Mouse (Mus musculus) forebrain, embryonic 14.5 days (tissue): ENCODE measurements at regions not wholly inside any gene's neighbourhood (a gene's known extent, or its start where the extent isn't known, plus 50 kb on each side); places are given as distances from the start of the nearest gene placed in this dataset.

Source experiments
- ATAC-seq: fragments of 200-750 bp; cut with Nextera tagmentation; 2 replicates; pipeline ENCODE4 v1.8.0; 2017; ENCODE audit warnings: mild to moderate bottlenecking, moderate library complexity
- DNase-seq: peaks from one replicate; pipeline ENCODE4 v3.0.0-alpha.2; 2015; ENCODE audit warnings: low spot score
- H3K27ac ChIP-seq: fragments of 300-500 bp; sonication (generic); 2 replicates; pipeline ENCODE4 v1.5.1; 2014; ENCODE audit warnings: low read depth, mild to moderate bottlenecking, control low read depth, low read length, moderate library complexity
- H3K27me3 ChIP-seq: fragments of 300-500 bp; sonication (generic); replicated peaks from 2 replicates; pipeline ENCODE4 v1.6.1; 2014; ENCODE audit warnings: low read length, control low read depth, mixed read lengths; ENCODE audit not compliant: control insufficient read depth, insufficient read depth
- H3K36me3 ChIP-seq: fragments of 300-500 bp; sonication (generic); 2 replicates; pipeline ENCODE4 v1.6.1; 2014; ENCODE audit warnings: low read length, control low read depth; ENCODE audit not compliant: control insufficient read depth, insufficient read depth
- H3K4me1 ChIP-seq: fragments of 300-500 bp; sonication (generic); 2 replicates; pipeline ENCODE4 v1.6.1; 2014; ENCODE audit warnings: antibody characterized with exemption, low read length, control low read depth; ENCODE audit not compliant: control insufficient read depth, insufficient read depth
- H3K4me2 ChIP-seq: fragments of 300-500 bp; sonication (generic); 2 replicates; pipeline ENCODE4 v1.6.1; 2014; ENCODE audit warnings: mild to moderate bottlenecking, control low read depth, low read length
- H3K4me3 ChIP-seq: fragments of 300-500 bp; sonication (generic); 2 replicates; pipeline ENCODE4 v1.5.1; 2014; ENCODE audit warnings: low read depth, low read length, control low read depth
- H3K9ac ChIP-seq: fragments of 300-500 bp; sonication (generic); 2 replicates; pipeline ENCODE4 v1.6.1; 2014; ENCODE audit warnings: mild to moderate bottlenecking, low read length, control low read depth, moderate library complexity
- H3K9me3 ChIP-seq: fragments of 300-500 bp; sonication (generic); replicated peaks from 2 replicates; pipeline ENCODE4 v1.6.1; 2016; ENCODE audit warnings: low read length, control low read depth, mixed read lengths; ENCODE audit not compliant: control insufficient read depth
- WGBS: fragments of 180-500 bp; shearing (Covaris S2); extraction: QIAGEN DNeasy Blood & Tissue Kit; methylation state at CpG from one replicate; pipeline ENCODE4 v1.1.7; 2014; 5-methylcytosine and 5-hydroxymethylcytosine counted together

DNA sequence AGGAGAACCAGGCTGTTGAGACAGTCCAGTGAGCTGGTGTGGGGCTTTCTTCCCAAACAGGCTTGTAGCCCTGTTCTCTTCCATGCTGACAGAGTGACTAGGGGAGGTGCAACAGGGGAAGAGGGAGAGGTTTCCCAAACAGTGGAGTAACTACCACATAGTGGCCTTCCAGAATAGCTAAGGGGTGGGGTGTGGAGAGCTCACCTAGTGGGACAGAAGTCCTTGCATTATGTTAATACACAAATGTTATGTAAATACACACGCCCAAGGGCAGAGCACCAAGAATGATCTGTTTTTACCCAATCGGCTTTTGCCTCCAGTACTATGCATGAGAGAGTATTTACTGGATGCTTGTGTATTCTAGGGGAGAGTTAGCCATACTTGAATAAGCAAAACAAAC, 226.6 kb upstream of the Hs6st1 start:
- Histone ChIP-seq H3K4me3 (no peak overlapping the region), H3K9me3 (no peaks in the 10 kb centered on the region), H3K27me3 (no peaks in the 10 kb centered on the region), H3K27ac (no peak overlapping the region), H3K36me3 (no peaks in the 10 kb centered on the region), H3K9ac (no peak overlapping the region), H3K4me1 (no peaks in the 10 kb centered on the region), H3K4me2 (no peak overlapping the region)
- WGBS, result 84% methylated on average over 2 of the region's 2 CpGs
- DNase-seq (no peak), ATAC-seq (no peak)

DNA sequence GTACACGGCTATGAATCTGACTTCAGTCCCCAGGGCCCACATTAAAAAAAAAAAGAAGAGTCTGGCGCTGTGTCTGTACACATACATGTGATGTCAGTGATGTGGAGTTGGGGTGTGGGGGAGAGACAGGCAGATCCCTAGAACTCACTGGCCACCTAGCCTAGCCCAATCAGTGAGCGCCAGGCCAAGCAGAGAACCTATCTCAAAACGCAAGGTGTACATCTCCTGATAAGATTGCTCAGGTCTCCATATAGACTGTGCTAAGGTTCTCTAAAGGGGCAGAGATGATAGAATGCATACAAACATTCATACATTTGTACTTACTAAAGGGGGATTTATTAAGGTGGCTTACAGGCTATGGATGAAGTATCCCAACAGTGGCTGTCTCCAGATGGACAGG, 225.5 kb upstream of the Hs6st1 start:
- Histone ChIP-seq H3K27ac (no peak overlapping the region), H3K4me3 (no peak overlapping the region), H3K4me1 (no peaks in the 10 kb centered on the region), H3K36me3 (no peaks in the 10 kb centered on the region), H3K9ac (no peak overlapping the region), H3K27me3 (no peaks in the 10 kb centered on the region), H3K4me2 (no peak overlapping the region), H3K9me3 (no peaks in the 10 kb centered on the region)
- 94% methylated on average over 4 of the region's 4 CpGs for WGBS
- ATAC-seq (no peak), DNase-seq (no peak)

DNA sequence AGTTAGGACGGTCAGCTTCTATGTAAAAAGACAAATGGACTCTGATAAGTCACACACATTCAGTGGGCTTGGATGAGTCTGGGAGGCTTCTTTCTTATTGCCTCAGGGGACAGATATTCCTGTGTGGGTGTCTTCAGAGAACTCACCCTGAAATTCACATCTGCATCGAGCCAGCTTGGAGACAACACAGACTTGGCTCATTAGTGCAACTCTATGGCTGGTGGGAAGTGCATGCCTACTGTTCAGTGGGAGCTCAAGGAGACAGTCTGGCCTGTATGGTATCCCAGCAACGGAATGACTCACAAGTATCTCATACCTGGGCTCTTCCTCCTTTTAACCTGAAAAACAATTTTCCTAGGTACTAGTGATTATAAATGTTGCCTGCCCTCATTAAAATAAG, 224.6 kb upstream of the Hs6st1 start:
- Histone ChIP-seq H3K9ac (no peak overlapping the region), H3K4me1 (no peaks in the 10 kb centered on the region), H3K9me3 (no peaks in the 10 kb centered on the region), H3K27me3 (no peaks in the 10 kb centered on the region), H3K4me3 (no peak overlapping the region), H3K4me2 (no peak overlapping the region), H3K36me3 (no peaks in the 10 kb centered on the region), H3K27ac (no peak overlapping the region)
- no peak for ATAC-seq
- DNase-seq, result no peak
- WGBS, result 90% methylated on average over 3 of the region's 3 CpGs

DNA sequence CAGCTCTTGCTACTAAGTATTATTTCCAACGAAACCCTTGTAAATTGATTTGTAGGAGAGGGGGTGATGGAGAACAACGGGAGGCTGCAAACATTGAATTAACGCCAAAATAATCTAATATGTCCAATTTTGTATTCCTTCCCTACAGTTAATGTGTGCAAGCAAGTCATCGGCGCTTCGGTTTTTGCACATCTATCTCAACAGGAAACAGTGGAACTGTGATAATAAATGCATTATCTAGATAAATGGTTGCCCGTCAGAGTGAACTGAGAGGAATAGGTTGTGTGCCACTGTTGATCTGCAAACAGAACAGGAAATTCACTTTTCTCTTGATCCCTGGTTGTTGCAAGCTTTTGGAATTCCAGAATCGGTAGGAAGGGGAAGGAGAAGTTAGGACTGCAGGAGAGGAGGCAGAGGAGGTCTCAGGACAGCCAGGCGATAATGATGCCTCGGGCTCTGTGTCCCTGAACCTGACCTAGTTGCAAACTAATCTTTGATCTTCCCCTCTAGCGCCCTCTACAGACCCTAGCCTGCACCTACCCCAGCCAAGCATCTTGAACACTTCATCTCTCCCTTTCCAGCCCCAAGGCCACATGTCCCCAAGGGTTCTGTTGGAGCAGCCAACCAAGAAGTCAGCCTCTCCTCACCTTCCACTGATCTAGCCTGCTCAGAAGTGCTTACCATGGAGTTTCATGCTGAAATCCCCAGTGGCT, 221.8 kb upstream of the Hs6st1 start:
- Histone ChIP-seq H3K4me2 (no peak overlapping the region), H3K9ac (no peak overlapping the region), H3K27me3 (no peaks in the 10 kb centered on the region), H3K4me1 (no peaks in the 10 kb centered on the region), H3K4me3 (no peak overlapping the region), H3K9me3 (no peaks in the 10 kb centered on the region), H3K36me3 (no peaks in the 10 kb centered on the region), H3K27ac (no peak overlapping the region)
- 74% methylated on average over 11 of the region's 11 CpGs for WGBS
- ATAC-seq (no peak), DNase-seq (no peak)

DNA sequence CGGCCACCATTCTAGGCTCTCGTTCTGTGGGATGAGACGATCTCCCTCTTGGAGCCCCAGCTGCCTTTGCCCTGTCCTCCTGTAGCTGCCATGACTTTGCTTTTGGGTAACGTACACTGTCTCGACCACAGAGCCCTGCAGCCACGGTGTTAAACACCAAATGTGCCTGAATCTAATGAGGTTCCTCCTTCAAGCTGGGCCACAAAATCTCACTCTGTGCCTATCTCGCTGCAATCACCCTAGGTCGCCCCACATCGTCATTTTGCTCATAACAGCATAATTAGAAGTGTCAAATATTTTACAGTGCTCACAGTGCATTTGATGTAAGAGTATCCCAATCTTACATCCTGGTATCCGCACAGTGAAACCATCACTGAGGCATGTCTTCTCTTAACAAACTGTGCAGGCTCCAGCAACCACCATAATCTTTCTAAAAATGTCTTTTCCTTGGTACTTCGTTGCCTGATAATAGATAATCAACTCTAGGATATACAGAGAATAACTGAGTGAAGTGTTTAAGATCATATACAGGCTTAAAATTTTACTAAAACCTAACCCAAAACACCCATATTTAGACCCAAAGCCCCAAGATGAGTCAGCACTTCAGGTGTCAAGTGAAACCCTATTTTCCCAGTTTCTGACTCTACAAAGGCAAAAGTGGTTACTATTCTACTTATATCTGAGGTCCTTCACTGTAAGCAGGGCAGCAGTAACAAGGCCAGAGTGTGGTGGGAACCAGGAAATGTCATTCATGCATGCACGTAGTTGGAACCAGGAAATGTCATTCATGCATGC, 219.8 kb upstream of the Hs6st1 start:
- H3K27ac ChIP-seq, result no peak overlapping the region
- H3K4me1 ChIP-seq, result no peaks in the 10 kb centered on the region
- H3K4me2 ChIP-seq, result no peak overlapping the region
- 89% methylated on average over 12 of the region's 12 CpGs for WGBS
- ATAC-seq (no peak), DNase-seq (no peak)
- H3K9ac ChIP-seq, result no peak overlapping the region
- H3K27me3 ChIP-seq, result no peaks in the 10 kb centered on the region
- H3K36me3 ChIP-seq, result no peaks in the 10 kb centered on the region
- H3K9me3 ChIP-seq, result no peaks in the 10 kb centered on the region
- H3K4me3 ChIP-seq, result no peak overlapping the region

DNA sequence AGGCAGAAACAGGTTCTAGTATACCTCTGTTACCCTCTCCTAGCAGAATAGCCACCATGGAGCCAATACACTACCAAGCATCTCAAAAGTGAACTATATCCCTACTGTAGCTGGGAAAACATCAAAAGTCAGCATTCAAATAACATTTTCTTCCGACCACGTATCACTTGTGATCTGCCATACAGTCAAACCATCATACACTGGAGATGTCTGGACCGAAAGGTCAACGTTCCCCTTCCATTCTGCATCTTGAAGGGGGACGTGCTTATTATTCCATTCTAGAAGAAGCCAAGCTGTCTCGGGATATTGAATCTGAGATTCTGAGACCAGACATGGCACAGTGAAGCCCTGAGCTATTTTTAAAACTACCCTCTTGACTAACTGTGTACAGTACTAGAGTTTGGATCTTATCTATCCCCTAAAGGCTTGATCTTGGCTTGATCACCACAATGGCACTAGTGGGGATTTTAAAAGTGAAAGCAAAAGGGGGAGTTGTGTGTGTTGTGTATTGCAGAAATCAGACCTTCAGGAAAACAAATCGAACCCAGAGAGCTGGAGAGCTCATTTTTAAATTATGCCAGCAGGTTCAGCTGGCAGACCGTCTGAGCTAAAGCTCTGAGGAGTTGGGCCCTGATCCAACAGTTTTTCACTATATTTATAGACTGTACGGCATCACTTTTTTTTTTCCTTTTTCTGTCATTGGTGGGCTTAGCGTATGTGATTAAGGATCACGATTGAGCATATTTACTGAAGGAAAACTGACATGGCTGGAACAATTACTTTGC, 218.6 kb upstream of the Hs6st1 start:
- H3K9ac ChIP-seq, result no peak overlapping the region
- ATAC-seq (peak; percentile 81; the same call in 1 of the 2 replicates), DNase-seq (peak; percentile 84)
- H3K4me2 ChIP-seq, result no peak overlapping the region
- H3K4me3 ChIP-seq, result no peak overlapping the region
- WGBS, result 75% methylated on average over 11 of the region's 11 CpGs
- H3K27ac ChIP-seq, result 0 out of 2 replicates have a peak overlapping the region, but pooled peaks have one; percentile 14
- no peaks in the 10 kb centered on the region for H3K9me3 ChIP-seq
- no peaks in the 10 kb centered on the region for H3K27me3 ChIP-seq
- no peaks in the 10 kb centered on the region for H3K4me1 ChIP-seq
- no peaks in the 10 kb centered on the region for H3K36me3 ChIP-seq

DNA sequence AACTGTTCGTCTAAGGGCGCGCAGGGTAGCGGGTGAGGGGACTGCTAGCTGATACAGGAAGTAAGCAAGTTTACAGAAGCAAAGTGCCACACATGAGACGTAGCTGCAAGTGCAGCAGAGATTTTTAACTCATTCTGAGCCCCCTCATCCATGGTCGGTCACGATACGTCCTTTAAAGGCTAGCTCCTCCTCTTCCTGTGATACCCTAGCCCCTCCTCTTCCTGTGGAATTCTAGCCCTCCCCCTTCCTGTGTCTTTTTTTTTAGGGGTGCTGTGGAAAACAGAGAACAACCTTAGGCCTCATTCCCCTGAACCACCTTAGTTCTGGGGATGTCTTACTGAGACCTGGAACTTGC, 218.0 kb upstream of the Hs6st1 start:
- 86% methylated on average over 8 of the region's 8 CpGs for WGBS
- DNase-seq, result no peak
- Histone ChIP-seq H3K27ac (0 out of 2 replicates have a peak overlapping the region, but pooled peaks have one; percentile 14), H3K9ac (no peak overlapping the region), H3K9me3 (no peaks in the 10 kb centered on the region), H3K36me3 (no peaks in the 10 kb centered on the region), H3K4me3 (no peak overlapping the region), H3K27me3 (no peaks in the 10 kb centered on the region), H3K4me2 (no peak overlapping the region), H3K4me1 (no peaks in the 10 kb centered on the region)
- ATAC-seq, result no peak; the same call in 1 of the 2 replicates

DNA sequence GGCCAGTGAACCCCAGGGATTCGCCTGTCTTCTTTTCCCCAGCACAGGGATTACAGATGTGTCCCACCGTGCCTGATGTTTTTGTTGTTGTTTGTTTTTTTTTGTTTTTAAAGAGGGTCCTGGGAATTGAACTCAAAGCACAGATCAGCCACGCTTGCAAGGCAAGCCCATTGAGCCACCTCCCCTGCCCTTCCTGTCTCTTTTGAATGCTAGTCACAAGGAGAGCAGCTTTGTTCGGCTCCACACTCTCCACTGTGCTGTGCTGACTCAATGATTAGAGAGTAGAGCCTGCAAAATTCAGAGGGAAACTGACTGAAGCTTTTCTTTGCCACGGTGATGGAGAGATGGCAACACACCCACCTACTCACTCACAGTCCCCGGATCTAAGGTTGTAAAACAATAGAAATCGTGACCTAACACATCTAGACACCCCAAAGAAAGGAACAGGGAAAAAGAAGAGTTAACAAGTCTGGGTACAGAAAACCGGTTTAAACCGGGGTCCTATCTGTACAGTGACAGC, 217.6 kb upstream of the Hs6st1 start:
- no peak overlapping the region for H3K9ac ChIP-seq
- ATAC-seq (no peak), DNase-seq (no peak)
- H3K4me3 ChIP-seq, result no peak overlapping the region
- no peak overlapping the region for H3K4me2 ChIP-seq
- 66% methylated on average over 9 of the region's 9 CpGs for WGBS
- H3K9me3 ChIP-seq, result no peaks in the 10 kb centered on the region
- no peak overlapping the region for H3K27ac ChIP-seq
- H3K36me3 ChIP-seq, result no peaks in the 10 kb centered on the region
- H3K4me1 ChIP-seq, result no peaks in the 10 kb centered on the region
- H3K27me3 ChIP-seq, result no peaks in the 10 kb centered on the region
